Mouse (Mus musculus) ES-E14 (cell line): ENCODE measurements at regions not wholly inside any gene's neighbourhood (a gene's known extent, or its start where the extent isn't known, plus 50 kb on each side); places are given as distances from the start of the nearest gene placed in this dataset.

Experiments
- DNase-seq: peaks from one replicate; pipeline ENCODE4 v3.0.0-alpha.2; 2013; ENCODE audit warnings: low read depth, low spot score
- H3K27ac ChIP-seq: 2 replicates; pipeline ENCODE4 v1.5.1; 2012; ENCODE audit warnings: low read depth, mild to moderate bottlenecking, low read length, moderate library complexity, mixed read lengths; ENCODE audit not compliant: poor library complexity, insufficient read depth, severe bottlenecking
- H3K36me3 ChIP-seq: 2 replicates; pipeline ENCODE4 v1.6.1; 2012; ENCODE audit warnings: mild to moderate bottlenecking, low read length, moderate library complexity, mixed read lengths; ENCODE audit not compliant: control insufficient read depth, poor library complexity, insufficient read depth, severe bottlenecking
- H3K4me1 ChIP-seq, 2 experiments: fragments of 150-350 bp in 1 of 2; sonication (generic) in 1 of 2; 2 replicates each; pipeline ENCODE4 v1.6.1; 2012; ENCODE audit warnings: low read length in 2 of 2, mild to moderate bottlenecking in 1 of 2, mixed read lengths in 1 of 2; ENCODE audit not compliant: control insufficient read depth in 2 of 2, insufficient read depth in 2 of 2, poor library complexity in 1 of 2
- H3K4me3 ChIP-seq, 2 experiments: fragments of 150-350 bp in 1 of 2; sonication (generic) in 1 of 2; 2 replicates each; pipeline ENCODE4 v1.5.1; 2012; ENCODE audit warnings: low read length in 2 of 2, low read depth in 1 of 2, mild to moderate bottlenecking in 1 of 2, mixed read lengths in 1 of 2; ENCODE audit not compliant: insufficient read depth in 1 of 2, poor library complexity in 1 of 2, severe bottlenecking in 1 of 2
- H3K9ac ChIP-seq: 2 replicates; pipeline ENCODE4 v1.6.1; 2012; ENCODE audit warnings: low read depth, mild to moderate bottlenecking, low read length, mixed read lengths; ENCODE audit not compliant: poor library complexity, insufficient read depth, severe bottlenecking
- H3K9me3 ChIP-seq: fragments of 150-350 bp; sonication (generic); 2 replicates; pipeline ENCODE4 v1.6.1; 2012; ENCODE audit warnings: low read depth, mild to moderate bottlenecking, low read length; ENCODE audit not compliant: control insufficient read depth, insufficient read depth
- CHD2 ChIP-seq: IDR thresholded peaks from 2 replicates; pipeline ENCODE4 v1.6.1; 2014; ENCODE audit warnings: mild to moderate bottlenecking, low read depth, low read length, inconsistent platforms
- HCFC1 ChIP-seq: IDR thresholded peaks from 2 replicates; pipeline ENCODE4 v1.6.1; 2012; ENCODE audit warnings: low read length, inconsistent platforms, borderline replicate concordance; ENCODE audit not compliant: insufficient read depth
- MAFK ChIP-seq: IDR thresholded peaks from 2 replicates; pipeline ENCODE4 v1.6.1; 2014; ENCODE audit warnings: mild to moderate bottlenecking, low read depth, low read length, inconsistent platforms; ENCODE audit not compliant: insufficient read depth
- ZC3H11A ChIP-seq: IDR thresholded peaks from 2 replicates; pipeline ENCODE4 v1.6.1; 2012; ENCODE audit warnings: low read depth, mild to moderate bottlenecking, inconsistent platforms, low read length, borderline replicate concordance
- ZNF384 ChIP-seq: IDR thresholded peaks from 2 replicates; pipeline ENCODE4 v1.6.1; 2012; ENCODE audit warnings: low read depth, low read length, inconsistent platforms
- in situ Hi-C, 2 experiments: fragments of 600-800 bp; cut with MboI; formaldehyde crosslinking; loops; one replicate each; pipeline ENCODE4 v1.15.1; 2025; ENCODE audit warnings: low sequenced_read_pairs in 2 of 2, inconsistent platforms in 1 of 2; ENCODE audit not compliant: unreplicated experiment in 2 of 2

GRCm38 (mm10) chr8:64454736-64455135 is 238.1 kb downstream of the Cpe start:
- DNase-seq, result no peak
- Histone ChIP-seq H3K27ac (no peak overlapping the region), H3K36me3 (no peaks in the 10 kb centered on the region), H3K9me3 (no peaks in the 10 kb centered on the region), H3K4me1 (no peaks in the 10 kb centered on the region), H3K4me3 (no peak overlapping the region), H3K9ac (no peak overlapping the region)
- TF ChIP-seq HCFC1 (no peak), CHD2 (no peak), ZNF384 (no peak), ZC3H11A (no peak), MAFK (no peak)
- in situ Hi-C loops, result no loop called here

GRCm38 (mm10) chr8:64445366-64445765 is 239.3 kb upstream of the Tll1 start:
- Histone ChIP-seq H3K4me3 (peak overlapping the region; percentile 11 to 34; a peak in 2 of 4 replicates), H3K4me1 (no peaks in the 10 kb centered on the region), H3K9me3 (no peaks in the 10 kb centered on the region), H3K9ac (no peak overlapping the region; the same call in 1 of the 2 replicates), H3K36me3 (no peaks in the 10 kb centered on the region), H3K27ac (no peak overlapping the region)
- no peak for TF ChIP-seq HCFC1
- TF ChIP-seq ZNF384, result no peak
- TF ChIP-seq CHD2, result no peak
- TF ChIP-seq ZC3H11A, result no peak
- TF ChIP-seq MAFK, result no peak
- DNase-seq, result peak; percentile 20
- in situ Hi-C loops, result no loop called here

- in situ Hi-C loops, result no loop called here
- no peak overlapping the region for H3K4me3 ChIP-seq
- H3K27ac ChIP-seq, result no peak overlapping the region
- H3K9me3 ChIP-seq, result no peaks in the 10 kb centered on the region
- no peaks in the 10 kb centered on the region for H3K4me1 ChIP-seq
- H3K9ac ChIP-seq, result no peak overlapping the region
- H3K36me3 ChIP-seq, result no peaks in the 10 kb centered on the region
- no peak for TF ChIP-seq ZC3H11A
- TF ChIP-seq ZNF384, result no peak
- no peak for TF ChIP-seq CHD2
- TF ChIP-seq HCFC1, result no peak
- TF ChIP-seq MAFK, result no peak
- no peak for DNase-seq
Measured at GRCm38 (mm10) chr8:64444429-64444828, 238.4 kb upstream of the Tll1 start.

- Histone ChIP-seq H3K36me3 (no peaks in the 10 kb centered on the region), H3K4me1 (no peaks in the 10 kb centered on the region), H3K4me3 (no peak overlapping the region), H3K9me3 (no peaks in the 10 kb centered on the region), H3K27ac (no peak overlapping the region), H3K9ac (no peak overlapping the region)
- no peak for DNase-seq
- TF ChIP-seq MAFK (no peak), ZC3H11A (no peak), CHD2 (no peak), ZNF384 (no peak), HCFC1 (no peak)
- in situ Hi-C loops, result no loop called here
Measured at GRCm38 (mm10) chr8:64438489-64438888, 232.4 kb upstream of the Tll1 start.

- no peak for TF ChIP-seq ZC3H11A
- TF ChIP-seq CHD2, result no peak
- no peak for TF ChIP-seq MAFK
- TF ChIP-seq HCFC1, result no peak
- TF ChIP-seq ZNF384, result no peak
- DNase-seq, result no peak
Measured at GRCm38 (mm10) chr8:64434648-64435047, 228.6 kb upstream of the Tll1 start.

More at GRCm38 (mm10) chr8:64434648-64435047, 228.6 kb upstream of the Tll1 start:
- Histone ChIP-seq H3K4me3 (no peak overlapping the region), H3K9ac (no peak overlapping the region), H3K36me3 (no peaks in the 10 kb centered on the region), H3K27ac (no peak overlapping the region), H3K9me3 (no peaks in the 10 kb centered on the region), H3K4me1 (no peaks in the 10 kb centered on the region)
- in situ Hi-C loops, result no loop called here
